Mouse (Mus musculus): ENCODE measurements around the gene Col27a1.

DNA sequence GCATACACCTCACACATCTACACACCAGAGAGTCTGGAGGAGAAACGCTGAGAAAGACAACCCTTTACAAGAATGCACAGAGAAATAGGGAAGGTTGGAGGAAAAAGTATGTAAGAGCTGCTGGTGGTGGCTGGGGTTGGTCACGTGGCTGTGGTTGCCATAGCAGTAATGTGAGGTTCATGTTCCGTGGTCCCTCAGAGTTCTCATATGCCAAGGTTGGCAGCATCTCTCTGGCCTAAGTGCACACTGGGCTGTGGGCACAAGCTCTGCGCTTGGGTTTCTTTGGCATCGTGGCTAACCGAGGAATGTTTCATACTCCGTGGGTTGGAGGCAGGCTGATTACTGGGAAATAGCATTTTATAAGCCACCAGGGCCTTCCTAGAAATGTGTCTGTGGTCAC lies 97.6 kb downstream of the Col27a1 start:
- TF ChIP-seq CTCF (IDR thresholded peaks at IDR 0.05; ENCODE audit: low read depth, low read length) (no peak), POLR2A (IDR thresholded peaks at IDR 0.05; ENCODE audit: borderline replicate concordance, low read depth, low read length) (no peak)
